Comparison of ENCODE assay signal across 8 mouse cellular contexts in the genomic region with DNA sequence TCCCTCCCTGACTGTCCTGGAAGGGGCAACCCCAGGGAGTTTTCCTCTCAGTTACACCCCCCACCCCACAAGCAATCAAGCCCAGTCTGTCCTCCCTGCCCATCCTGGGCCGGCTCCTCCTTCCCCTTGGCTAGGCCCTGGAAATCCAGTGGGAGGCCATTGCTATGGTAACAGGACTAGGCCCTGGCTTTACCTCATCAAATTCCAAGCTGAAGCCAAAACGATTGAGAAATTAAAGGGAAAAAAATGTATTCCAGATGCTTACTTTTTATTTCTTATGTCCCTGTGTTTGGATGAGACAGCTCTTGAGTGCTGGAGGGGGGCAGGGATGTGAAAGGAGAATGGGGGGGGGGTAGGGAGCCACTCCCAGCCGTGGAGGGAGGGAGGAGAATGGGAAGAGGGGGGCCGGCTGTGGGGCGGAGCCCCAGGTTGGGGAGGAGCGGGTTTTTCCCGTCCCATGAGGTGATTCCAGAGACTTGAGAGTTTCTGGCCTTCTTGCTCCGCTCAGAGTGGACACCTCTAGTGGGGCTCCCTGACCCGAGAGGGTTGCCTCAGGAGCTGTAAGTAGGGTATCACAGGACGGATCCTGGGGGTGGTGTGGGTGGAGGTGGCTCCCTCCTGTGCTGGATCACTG. TPM values are rescaled to one million over a fixed set of nuclear protein-coding genes. Genes with fewer than 3 reads are reported as not detected.
DNase-seq lines count a peak whose midpoint lies in the region; ATAC-seq lines count a peak whose summit lies in the region.

No protein-coding gene starts in this region.

- H3K4me3 ChIP-seq in intestine, embryonic 14.5 days (ENCODE audit: low read depth, low read length), result peak overlapping the region; percentile 32
- peak overlapping the region; percentile 64 for H3K4me3 ChIP-seq in limb, embryonic 12.5 days (replicated peaks)
- peak overlapping the region; percentile 18 for H3K4me3 ChIP-seq in midbrain, embryonic 14.5 days (replicated peaks; ENCODE audit: low read depth, low read length)

- no peaks in the 10 kb centered on the region for H3K9me3 ChIP-seq in intestine, embryonic 14.5 days (ENCODE audit: control insufficient read depth, low read length)
- no peaks in the 10 kb centered on the region for H3K9me3 ChIP-seq in limb, embryonic 12.5 days
- H3K9me3 ChIP-seq in midbrain, embryonic 14.5 days (ENCODE audit: control insufficient read depth, low read length), result no peaks in the 10 kb centered on the region

- 6% methylated on average over 10 of the region's 10 CpGs for WGBS in intestine, embryonic 14.5 days
- 9% methylated on average over 10 of the region's 10 CpGs for WGBS in limb, embryonic 12.5 days
- 4% methylated on average over 10 of the region's 10 CpGs for WGBS in midbrain, embryonic 14.5 days

- peak overlapping the region; percentile 61 for H3K4me2 ChIP-seq in intestine, embryonic 14.5 days (ENCODE audit: low read length)
- peak overlapping the region; percentile 59 for H3K4me2 ChIP-seq in limb, embryonic 12.5 days
- H3K4me2 ChIP-seq in midbrain, embryonic 14.5 days (ENCODE audit: low read length), result peak overlapping the region; percentile 67

- DNase-seq in R1 (ENCODE audit: low read depth, low spot score), result peak; percentile 78
- DNase-seq in embryo, embryonic 10.5 days (ENCODE audit: low spot score), result peak; percentile 79
- DNase-seq in gastrocnemius, postnatal 36 days, result peak; percentile 74 to 81
- DNase-seq in intestine, embryonic 14.5 days (ENCODE audit: low spot score), result peak; percentile 72
- peak; percentile 77 for DNase-seq in midbrain, embryonic 14.5 days
- DNase-seq in testis, postnatal 10 days (ENCODE audit: low spot score), result peak; percentile 76
- DNase-seq in thymus, adult 18-20 months, result no peak

- peak overlapping the region; percentile 84 for H3K27ac ChIP-seq in intestine, embryonic 14.5 days (ENCODE audit: low read depth)
- H3K27ac ChIP-seq in limb, embryonic 12.5 days, result peak overlapping the region; percentile 93
- peak overlapping the region; percentile 55 for H3K27ac ChIP-seq in midbrain, embryonic 14.5 days (replicated peaks; ENCODE audit: low read depth, low read length)

- peaks cover 35% of the 10 kb centered on the region for H3K4me1 ChIP-seq in intestine, embryonic 14.5 days (replicated peaks; ENCODE audit: control insufficient read depth, insufficient read depth, low read length)
- peaks cover 36% of the 10 kb centered on the region for H3K4me1 ChIP-seq in limb, embryonic 12.5 days (replicated peaks)
- peaks cover 33% of the 10 kb centered on the region for H3K4me1 ChIP-seq in midbrain, embryonic 14.5 days (ENCODE audit: control insufficient read depth, insufficient read depth, low read length)

- intact Hi-C loops in gastrocnemius, postnatal 36 days (cut with DNase I), result no loop called here

- peaks cover 50% of the 10 kb centered on the region for H3K36me3 ChIP-seq in intestine, embryonic 14.5 days (ENCODE audit: control insufficient read depth, insufficient read depth, low read length)
- H3K36me3 ChIP-seq in limb, embryonic 12.5 days, result peaks cover 59% of the 10 kb centered on the region
- peaks cover 57% of the 10 kb centered on the region for H3K36me3 ChIP-seq in midbrain, embryonic 14.5 days (ENCODE audit: control insufficient read depth, insufficient read depth, low read length)

- peak; percentile 15; the same call in 1 of the 2 replicates for ATAC-seq in intestine, embryonic 14.5 days (replicated peaks; ENCODE audit: low FRiP score, low TSS enrichment, low read depth)
- ATAC-seq in limb, embryonic 12.5 days (ENCODE audit: insufficient number of reproducible peaks, insufficient read depth, low FRiP score, low TSS enrichment, low read depth), result peak; percentile 34
- ATAC-seq in midbrain, embryonic 14.5 days (ENCODE audit: low FRiP score, low TSS enrichment), result peak; percentile 15; the same call in 1 of the 2 replicates

- H3K9ac ChIP-seq in intestine, embryonic 14.5 days (ENCODE audit: low read length), result peak overlapping the region; percentile 37
- H3K9ac ChIP-seq in limb, embryonic 12.5 days (replicated peaks), result peak overlapping the region; percentile 46; the same call in 1 of the 2 replicates
- H3K9ac ChIP-seq in midbrain, embryonic 14.5 days (replicated peaks; ENCODE audit: low read length), result 0 out of 2 replicates have a peak overlapping the region, but pooled peaks have one; percentile 3

- H3K27me3 ChIP-seq in intestine, embryonic 14.5 days (replicated peaks; ENCODE audit: control insufficient read depth, insufficient read depth, low read length), result no peaks in the 10 kb centered on the region
- H3K27me3 ChIP-seq in limb, embryonic 12.5 days, result no peaks in the 10 kb centered on the region
- no peaks in the 10 kb centered on the region for H3K27me3 ChIP-seq in midbrain, embryonic 14.5 days (ENCODE audit: control insufficient read depth, insufficient read depth, low read length)

RNA-seq across cellular contexts. Expression of a gene that starts 2.3 kb away (rescaled TPM):
- 10 to 100 TPM; 27.2 to 29.6 TPM for total RNA-seq in gastrocnemius, postnatal 36 days (2021)
- polyA plus RNA-seq in intestine, embryonic 14.5 days (2014; fragmentation: Nextera tagmentation; extraction: Ambion mirVana), result 11.7 and 15.3 TPM in 2 replicates
- polyA plus RNA-seq in limb, embryonic 12.5 days (2016; fragmentation: Nextera tagmentation; extraction: Ambion mirVana), result 30.7 and 36.2 TPM in 2 replicates
- 7.9 and 10.4 TPM in 2 replicates for polyA plus RNA-seq in midbrain, embryonic 14.5 days (2014; fragmentation: Nextera tagmentation; extraction: Ambion mirVana)

RNA-seq across cellular contexts. Expression of a gene that starts 12.9 kb away (rescaled TPM):
- total RNA-seq in gastrocnemius, postnatal 36 days (2021), result under 1 TPM; 0.57 to 0.69 TPM
- polyA plus RNA-seq in intestine, embryonic 14.5 days (2014; fragmentation: Nextera tagmentation; extraction: Ambion mirVana), result 0.62 and 2.0 TPM in 2 replicates
- 1.4 and 2.2 TPM in 2 replicates for polyA plus RNA-seq in limb, embryonic 12.5 days (2016; fragmentation: Nextera tagmentation; extraction: Ambion mirVana)
- 0.91 and 1.5 TPM in 2 replicates for polyA plus RNA-seq in midbrain, embryonic 14.5 days (2014; fragmentation: Nextera tagmentation; extraction: Ambion mirVana)

RNA-seq across cellular contexts. Expression of a gene that starts 13.1 kb away (rescaled TPM):
- 10 to 100 TPM; 24.4 to 28.3 TPM for total RNA-seq in gastrocnemius, postnatal 36 days (2021)
- 308 and 334 TPM in 2 replicates for polyA plus RNA-seq in intestine, embryonic 14.5 days (2014; fragmentation: Nextera tagmentation; extraction: Ambion mirVana)
- polyA plus RNA-seq in limb, embryonic 12.5 days (2016; fragmentation: Nextera tagmentation; extraction: Ambion mirVana), result 330 and 336 TPM in 2 replicates
- polyA plus RNA-seq in midbrain, embryonic 14.5 days (2014; fragmentation: Nextera tagmentation; extraction: Ambion mirVana), result 160 and 204 TPM in 2 replicates

Comparison
In these comparisons a context has a peak if more than half of its experiments do, and no peak if none do; other contexts are left out.
1. DNase-seq: peak in R1 (single experiment), embryo, embryonic 10.5 days (single experiment), gastrocnemius, postnatal 36 days (2 of 2), intestine, embryonic 14.5 days (single experiment), midbrain, embryonic 14.5 days (single experiment) and testis, postnatal 10 days (single experiment); none in thymus, adult 18-20 months (0 of 2).
2. Peak in every context shown above with its lines, with median percentiles within 50 percentile points of each other: ATAC-seq, H3K27ac ChIP-seq, H3K4me2 ChIP-seq, H3K4me3 ChIP-seq and H3K9ac ChIP-seq.